Mouse (Mus musculus) forebrain, embryonic 11.5 days (tissue): ENCODE measurements around the gene Chn2. TPM values are rescaled to one million over a fixed set of nuclear protein-coding genes. Genes with fewer than 3 reads are reported as not detected.

Source experiments
- ATAC-seq: fragments of 200-750 bp; cut with Nextera tagmentation; replicated peaks from 2 replicates; pipeline ENCODE4 v1.8.0; 2017; ENCODE audit warnings: moderate TSS enrichment; ENCODE audit not compliant: low FRiP score
- DNase-seq: peaks from one replicate; pipeline ENCODE4 v3.0.0-alpha.2; 2017; ENCODE audit warnings: low spot score
- H3K27ac ChIP-seq: fragments of 300-500 bp; sonication (generic); 2 replicates; pipeline ENCODE4 v1.5.1; 2014; ENCODE audit warnings: low read depth, low read length
- H3K27me3 ChIP-seq: fragments of 300-500 bp; sonication (generic); 2 replicates; pipeline ENCODE4 v1.6.1; 2014; ENCODE audit warnings: mild to moderate bottlenecking, low read length, mixed read lengths; ENCODE audit not compliant: control insufficient read depth, insufficient read depth
- H3K36me3 ChIP-seq: fragments of 300-500 bp; sonication (generic); 2 replicates; pipeline ENCODE4 v1.6.1; 2014; ENCODE audit warnings: mild to moderate bottlenecking, low read length, moderate library complexity, mixed read lengths; ENCODE audit not compliant: control insufficient read depth, insufficient read depth
- H3K4me1 ChIP-seq: fragments of 300-500 bp; sonication (generic); replicated peaks from 2 replicates; pipeline ENCODE4 v1.6.1; 2014; ENCODE audit warnings: low read length, mixed read lengths; ENCODE audit not compliant: control insufficient read depth, insufficient read depth
- H3K4me2 ChIP-seq: fragments of 300-500 bp; sonication (generic); 2 replicates; pipeline ENCODE4 v1.6.1; 2014; ENCODE audit warnings: low read depth, mild to moderate bottlenecking, low read length, moderate library complexity, mixed read lengths; ENCODE audit not compliant: severe bottlenecking
- H3K4me3 ChIP-seq: fragments of 300-500 bp; sonication (generic); 2 replicates; pipeline ENCODE4 v1.5.1; 2014; ENCODE audit warnings: low read depth, low read length
- H3K9ac ChIP-seq: fragments of 300-500 bp; sonication (generic); 2 replicates; pipeline ENCODE4 v1.6.1; 2014; ENCODE audit warnings: low read length
- H3K9me3 ChIP-seq: fragments of 300-500 bp; sonication (generic); 2 replicates; pipeline ENCODE4 v1.6.1; 2016; ENCODE audit warnings: low read length, mixed read lengths; ENCODE audit not compliant: control insufficient read depth
- WGBS: fragments of 180-500 bp; shearing (Covaris S2); extraction: QIAGEN DNeasy Blood & Tissue Kit; methylation state at CpG from one replicate; pipeline ENCODE4 v1.1.7; 2014; 5-methylcytosine and 5-hydroxymethylcytosine counted together
- polyA plus RNA-seq: library from polyadenylated mRNA; unstranded; fragments of >200 nt; fragmentation: Nextera tagmentation; extraction: Ambion mirVana; gene quantifications from 2 replicates; pipeline ENCODE4 v1.2.1, GENCODE M21; 2014

Gene Chn2
- polyA plus RNA-seq, 1 experiment from 2014 or later = 20.3 TPM

DNA sequence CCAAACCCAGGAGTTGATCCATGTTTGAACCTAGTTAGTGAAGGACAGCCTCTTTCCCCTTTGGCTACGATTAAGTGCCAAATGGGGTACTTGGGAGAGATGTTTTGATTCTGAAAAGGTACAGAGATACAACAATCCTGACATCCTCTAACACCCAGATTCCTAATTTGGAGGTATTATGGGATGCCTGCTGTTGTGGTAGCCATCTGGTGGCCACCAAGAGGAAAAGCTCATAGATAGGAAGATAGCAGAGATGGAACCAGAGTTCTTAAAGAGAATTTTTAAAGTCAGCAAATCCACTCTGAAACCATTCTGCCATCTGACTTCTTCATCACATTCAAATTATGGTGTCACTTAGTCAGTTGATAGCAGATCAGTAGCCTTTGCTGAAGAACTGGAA, 27.2 kb upstream of the Chn2 start:
- DNase-seq (no peak), ATAC-seq (no peak)
- no peak overlapping the region for H3K4me3 ChIP-seq
- WGBS = 92% methylated on average over 1 of the region's 1 CpGs
- H3K9me3 ChIP-seq = no peaks in the 10 kb centered on the region
- peaks cover 2% of the 10 kb centered on the region; the same call in 1 of the 2 replicates for H3K4me1 ChIP-seq
- H3K9ac ChIP-seq = no peak overlapping the region
- no peaks in the 10 kb centered on the region for H3K36me3 ChIP-seq
- no peaks in the 10 kb centered on the region for H3K27me3 ChIP-seq
- no peak overlapping the region for H3K27ac ChIP-seq
- no peak overlapping the region for H3K4me2 ChIP-seq

DNA sequence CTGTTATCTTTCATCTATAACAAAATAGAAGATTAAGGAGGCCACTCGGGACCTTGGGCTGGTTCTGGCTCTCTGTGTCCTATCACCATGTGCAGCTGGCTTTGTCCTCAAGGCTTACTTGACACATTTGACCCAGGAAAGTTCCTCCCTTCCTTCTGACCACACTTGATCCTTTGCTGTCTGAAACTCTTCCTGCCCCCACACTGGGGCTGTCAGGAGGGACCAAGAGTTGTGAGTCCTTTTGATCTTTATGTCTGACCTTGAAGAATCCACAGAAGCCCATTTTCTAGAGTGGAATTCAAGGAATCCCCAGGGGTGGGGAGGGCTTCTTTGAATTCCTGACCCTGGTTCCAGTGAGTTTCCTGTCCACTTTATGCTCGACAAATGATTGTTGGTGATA, 21.3 kb upstream of the Chn2 start:
- no peak overlapping the region for H3K4me2 ChIP-seq
- H3K27ac ChIP-seq = no peak overlapping the region
- H3K4me1 ChIP-seq = no peaks in the 10 kb centered on the region
- ATAC-seq = no peak
- WGBS = 67% methylated on average over 2 of the region's 2 CpGs
- H3K27me3 ChIP-seq = no peaks in the 10 kb centered on the region
- no peaks in the 10 kb centered on the region for H3K9me3 ChIP-seq
- H3K36me3 ChIP-seq = no peaks in the 10 kb centered on the region
- H3K4me3 ChIP-seq = no peak overlapping the region
- H3K9ac ChIP-seq = no peak overlapping the region
- DNase-seq = no peak

DNA sequence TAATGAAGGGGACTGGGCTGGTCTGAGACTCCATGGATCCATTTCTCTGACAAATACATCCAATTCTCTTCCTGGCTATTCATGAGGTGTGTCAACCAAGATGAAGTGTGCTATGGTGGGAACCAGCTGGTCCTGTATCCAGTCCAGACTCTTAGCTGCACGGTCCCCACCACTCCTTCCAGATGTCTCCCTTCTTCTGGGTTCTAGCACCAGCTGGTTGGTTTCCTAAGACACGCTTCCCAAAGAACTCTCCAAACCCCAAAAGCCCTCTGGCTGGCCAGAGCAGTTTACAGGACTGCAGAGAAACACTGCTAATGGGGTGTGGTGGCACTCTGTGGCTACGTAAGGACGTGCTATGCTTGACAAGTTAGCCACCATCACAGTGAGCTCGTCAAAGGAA, 20.5 kb upstream of the Chn2 start:
- ATAC-seq (no peak), DNase-seq (no peak)
- Histone ChIP-seq H3K9ac (no peak overlapping the region), H3K27me3 (no peaks in the 10 kb centered on the region), H3K4me3 (no peak overlapping the region), H3K4me2 (no peak overlapping the region), H3K9me3 (no peaks in the 10 kb centered on the region), H3K36me3 (no peaks in the 10 kb centered on the region), H3K27ac (no peak overlapping the region), H3K4me1 (no peaks in the 10 kb centered on the region)
- WGBS = 78% methylated on average over 5 of the region's 5 CpGs

DNA sequence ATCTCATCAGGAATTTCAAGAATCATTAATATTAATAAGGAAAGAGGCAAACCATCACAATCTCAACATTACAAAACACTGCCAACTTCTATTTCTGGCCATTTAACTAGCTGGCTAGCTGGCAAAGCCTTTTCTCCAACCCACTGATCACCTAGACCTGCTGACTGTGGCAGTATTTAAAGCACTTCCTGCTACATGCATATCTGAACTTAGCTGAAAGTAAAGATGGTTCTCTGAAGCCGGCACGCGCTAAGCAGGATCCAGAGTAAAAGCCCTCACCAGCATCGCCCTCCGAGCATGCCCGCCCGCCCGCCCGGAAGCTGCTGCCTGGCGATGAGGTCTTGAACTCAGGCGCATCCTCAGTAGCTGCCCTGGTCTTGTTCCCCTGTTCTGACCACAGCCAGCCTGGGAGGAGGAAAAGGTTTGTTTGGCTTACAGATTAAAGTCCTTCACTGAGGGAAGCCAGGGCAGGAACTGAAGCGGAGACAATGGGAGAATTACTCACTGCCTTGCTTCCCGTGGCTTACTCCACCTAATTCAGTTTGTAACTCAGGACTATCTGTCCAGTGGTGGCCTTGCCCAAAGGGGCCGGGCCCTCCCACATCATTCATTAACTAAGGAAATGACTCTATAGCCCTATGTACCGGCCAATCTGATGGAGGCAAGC, 18.1 kb upstream of the Chn2 start:
- no peaks in the 10 kb centered on the region for H3K27me3 ChIP-seq
- no peaks in the 10 kb centered on the region for H3K9me3 ChIP-seq
- no peak overlapping the region for H3K27ac ChIP-seq
- no peak overlapping the region for H3K4me3 ChIP-seq
- 54% methylated on average over 15 of the region's 15 CpGs for WGBS
- no peak overlapping the region for H3K9ac ChIP-seq
- DNase-seq (peak; percentile 49), ATAC-seq (no peak)
- no peaks in the 10 kb centered on the region for H3K36me3 ChIP-seq
- H3K4me2 ChIP-seq = no peak overlapping the region
- no peaks in the 10 kb centered on the region for H3K4me1 ChIP-seq

DNA sequence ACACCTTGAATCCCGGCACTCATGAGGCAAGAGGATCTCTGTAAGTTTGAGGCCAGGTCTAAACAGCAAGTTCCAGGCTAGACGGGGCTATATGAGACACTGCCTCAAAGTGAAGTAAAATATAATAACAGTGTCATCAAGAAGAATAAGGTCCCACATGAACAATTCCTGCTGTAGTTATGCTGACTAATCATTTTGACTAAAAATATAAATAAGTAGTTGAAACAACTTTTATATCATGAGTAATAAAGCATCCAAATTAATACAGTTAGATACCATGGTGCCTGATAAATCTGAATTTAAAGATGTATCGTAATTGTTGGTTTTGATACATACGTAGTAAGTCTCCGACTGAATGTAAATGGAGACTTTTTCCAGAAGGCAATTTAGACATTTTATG, 15.5 kb upstream of the Chn2 start:
- Histone ChIP-seq H3K4me1 (no peaks in the 10 kb centered on the region), H3K9ac (no peak overlapping the region), H3K4me2 (no peak overlapping the region), H3K4me3 (no peak overlapping the region), H3K36me3 (no peaks in the 10 kb centered on the region), H3K27me3 (no peaks in the 10 kb centered on the region), H3K27ac (no peak overlapping the region), H3K9me3 (no peaks in the 10 kb centered on the region)
- DNase-seq = no peak
- ATAC-seq = no peak
- WGBS = 90% methylated on average over 5 of the region's 5 CpGs

DNA sequence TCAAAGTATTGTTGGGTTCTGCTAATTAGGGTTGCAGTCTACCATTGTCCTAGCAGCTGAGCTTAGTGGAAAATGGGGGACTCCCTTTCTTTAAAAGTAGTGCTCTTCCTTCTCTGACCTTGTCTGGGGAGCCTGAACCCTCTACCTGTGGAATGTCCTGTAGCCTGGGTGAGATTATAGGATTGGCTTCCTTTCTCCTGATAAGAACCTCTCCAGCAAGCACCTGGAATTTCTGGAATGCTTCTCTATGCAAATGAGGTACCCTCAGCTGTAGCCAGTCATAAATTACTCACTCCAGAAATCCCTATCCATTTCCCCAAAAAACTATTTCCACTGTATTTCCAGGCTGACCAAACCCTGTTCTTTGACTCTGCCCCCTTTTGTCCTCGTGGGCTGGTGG, 10.6 kb upstream of the Chn2 start:
- no peak for DNase-seq
- no peak overlapping the region for H3K27ac ChIP-seq
- WGBS = 46% methylated on average over 1 of the region's 1 CpGs
- ATAC-seq = no peak
- H3K27me3 ChIP-seq = no peaks in the 10 kb centered on the region
- H3K4me3 ChIP-seq = no peak overlapping the region
- H3K4me1 ChIP-seq = no peaks in the 10 kb centered on the region
- H3K9ac ChIP-seq = no peak overlapping the region
- H3K36me3 ChIP-seq = no peaks in the 10 kb centered on the region
- no peaks in the 10 kb centered on the region for H3K9me3 ChIP-seq
- H3K4me2 ChIP-seq = no peak overlapping the region

DNA sequence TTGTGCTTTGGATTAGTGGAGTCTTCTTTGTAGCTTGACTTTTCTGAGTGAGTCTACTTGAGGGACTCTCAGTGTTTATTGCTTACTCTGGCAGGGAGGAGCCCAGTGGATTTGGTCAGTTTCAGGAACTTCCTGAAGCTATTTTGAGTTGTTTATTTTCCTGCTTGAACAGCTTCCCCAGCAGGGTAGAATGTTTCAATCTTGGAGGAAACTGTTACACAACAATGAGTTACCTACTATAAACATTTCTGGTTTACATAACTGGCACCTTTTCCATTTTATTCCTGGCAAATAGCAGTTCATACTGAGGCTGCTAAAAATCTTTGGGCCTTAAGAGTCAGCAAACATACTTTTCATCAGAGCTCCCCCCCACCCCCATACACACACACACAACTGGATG, 9.0 kb upstream of the Chn2 start:
- Histone ChIP-seq H3K4me1 (no peaks in the 10 kb centered on the region), H3K4me3 (no peak overlapping the region)

DNA sequence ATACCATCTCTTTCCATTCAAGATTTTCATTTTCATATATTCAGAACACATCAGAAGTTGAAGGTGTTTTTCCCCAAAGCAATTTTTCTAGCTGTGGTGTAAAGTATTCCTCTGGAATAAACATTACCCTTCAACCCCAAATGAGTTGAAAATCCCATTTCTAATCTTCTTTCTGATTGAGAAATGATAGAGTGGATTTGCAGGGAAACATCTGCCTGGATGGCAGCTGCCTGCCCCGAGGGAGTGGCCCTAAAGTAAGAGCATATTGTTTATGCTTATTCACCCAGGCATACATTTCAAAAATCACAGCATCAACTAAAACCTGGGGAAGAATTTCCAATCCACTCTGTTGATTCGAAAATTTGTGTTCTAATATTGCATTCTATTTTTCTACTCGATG, 8.6 kb upstream of the Chn2 start:
- H3K4me1 ChIP-seq = no peaks in the 10 kb centered on the region
- H3K27ac ChIP-seq = no peak overlapping the region
- 76% methylated on average over 3 of the region's 3 CpGs for WGBS
- H3K27me3 ChIP-seq = no peaks in the 10 kb centered on the region
- ATAC-seq (no peak), DNase-seq (no peak)
- no peak overlapping the region for H3K4me2 ChIP-seq
- no peak overlapping the region for H3K9ac ChIP-seq
- H3K9me3 ChIP-seq = no peaks in the 10 kb centered on the region
- H3K4me3 ChIP-seq = no peak overlapping the region
- no peaks in the 10 kb centered on the region for H3K36me3 ChIP-seq

More for the DNA sequence above, 9.0 kb upstream of the Chn2 start:
- H3K36me3 ChIP-seq = no peaks in the 10 kb centered on the region
- H3K27me3 ChIP-seq = no peaks in the 10 kb centered on the region
- DNase-seq = no peak
- no peak overlapping the region for H3K9ac ChIP-seq
- ATAC-seq = no peak
- no peak overlapping the region for H3K27ac ChIP-seq
- H3K4me2 ChIP-seq = no peak overlapping the region
- H3K9me3 ChIP-seq = no peaks in the 10 kb centered on the region

DNA sequence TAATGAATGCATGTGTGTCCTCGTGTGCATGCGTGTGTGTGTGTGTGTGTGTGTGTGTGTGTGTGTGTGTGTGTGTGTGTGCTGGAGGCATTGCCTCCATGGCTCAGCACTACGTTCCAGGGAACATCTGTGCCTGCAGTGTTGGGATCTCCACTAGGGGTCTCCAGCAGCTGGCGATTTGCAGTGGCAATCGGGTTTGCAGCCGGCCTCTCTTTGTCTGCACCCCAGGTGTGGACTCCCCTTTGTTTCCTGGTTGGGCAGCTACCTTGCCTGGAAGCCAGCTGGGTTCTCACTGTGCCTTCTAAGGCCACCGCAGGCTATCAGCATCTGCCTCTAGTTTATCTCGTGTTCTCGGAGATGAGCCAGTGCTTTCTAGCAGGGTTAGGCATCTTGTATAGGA, 4.9 kb upstream of the Chn2 start:
- DNase-seq = peak; percentile 89
- 0 out of 2 replicates have a peak overlapping the region, but pooled peaks have one; percentile 5 for H3K4me2 ChIP-seq
- 0 out of 2 replicates have a peak overlapping the region, but pooled peaks have one; percentile 14 for H3K9ac ChIP-seq
- H3K27me3 ChIP-seq = peaks cover 6% of the 10 kb centered on the region
- H3K4me3 ChIP-seq = no peak overlapping the region
- peak; percentile 64 for ATAC-seq
- H3K4me1 ChIP-seq = peaks cover 2% of the 10 kb centered on the region; the same call in 1 of the 2 replicates
- WGBS = 2% methylated on average over 9 of the region's 9 CpGs
- no peak overlapping the region; the same call in 1 of the 2 replicates for H3K27ac ChIP-seq
- H3K9me3 ChIP-seq = no peaks in the 10 kb centered on the region
- no peaks in the 10 kb centered on the region for H3K36me3 ChIP-seq
